In the genomic region with DNA sequence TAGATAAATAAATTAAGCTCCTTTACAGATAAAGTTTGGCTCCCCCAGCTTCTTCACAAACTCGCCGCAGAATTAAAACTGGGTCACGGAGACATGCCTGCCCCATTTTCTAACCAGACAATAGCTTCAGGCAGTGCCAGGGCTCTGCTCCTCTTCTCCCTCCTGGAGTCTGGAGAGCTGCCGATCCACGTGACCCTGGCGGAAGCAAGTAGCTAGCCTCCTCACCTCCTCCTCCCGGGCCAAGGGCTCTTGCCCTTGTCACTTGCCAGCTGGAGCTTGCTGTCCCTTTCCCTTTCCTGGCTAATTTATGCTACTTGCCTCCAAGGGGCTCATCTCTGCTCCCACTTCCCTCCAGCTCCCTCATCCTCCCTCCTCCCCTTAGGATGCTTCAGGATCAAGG, we compare ENCODE assay signal across 15 mouse cellular contexts.
A peak's percentile ranks its signal among the peaks of the same experiment; 100 is the strongest.
DNase-seq lines count a peak whose midpoint lies in the region; ATAC-seq lines count a peak whose summit lies in the region.
"Had no signal": no experiment of that assay in that cellular context is flagged by ENCODE, and none has a peak within 500 bp of the region (broad histone marks: within the 10 kb centered on the region; RNA-seq: fewer than 3 reads in every experiment).

No protein-coding gene starts in this region.

- no peaks in the 10 kb centered on the region for H3K27me3 ChIP-seq in intestine, embryonic 15.5 days (replicated peaks)
- H3K27me3 ChIP-seq: forebrain, embryonic 12.5 days; neural tube, embryonic 15.5 days had no signal

- 84% methylated on average over 7 of the region's 7 CpGs for WGBS in intestine, embryonic 15.5 days

- H3K36me3 ChIP-seq in intestine, embryonic 15.5 days: no peaks in the 10 kb centered on the region
- H3K36me3 ChIP-seq: forebrain, embryonic 12.5 days; neural tube, embryonic 15.5 days had no signal

- no peaks in the 10 kb centered on the region for H3K4me1 ChIP-seq in intestine, embryonic 15.5 days (replicated peaks)
- H3K4me1 ChIP-seq: forebrain, embryonic 12.5 days; neural tube, embryonic 15.5 days had no signal

- no peak overlapping the region for H3K27ac ChIP-seq in intestine, embryonic 15.5 days
- H3K27ac ChIP-seq: forebrain, embryonic 12.5 days; heart, adult 2 months; hindbrain, postnatal 0 days; neural tube, embryonic 15.5 days had no signal

- H3K9me3 ChIP-seq in intestine, embryonic 15.5 days: 0 out of 2 replicates have a peak, but pooled peaks cover 5% of the 10 kb centered on the region

- H3K4me2 ChIP-seq in intestine, embryonic 15.5 days (replicated peaks): no peak overlapping the region
- H3K4me2 ChIP-seq: forebrain, embryonic 12.5 days; lung, embryonic 14.5 days; neural tube, embryonic 15.5 days had no signal

- H3K4me3 ChIP-seq in intestine, embryonic 15.5 days (replicated peaks): no peak overlapping the region
- H3K4me3 ChIP-seq: forebrain, embryonic 12.5 days; heart, adult 2 months; neural tube, embryonic 15.5 days had no signal

- peak; percentile 10 to 33 for DNase-seq in adrenal gland, adult (ENCODE audit: inconsistent age in 2 of 2, low spot score in 1 of 2)
- no peak for DNase-seq in adrenal gland, postnatal 14 days
- peak; percentile 21 for DNase-seq in ovary, adult 18-20 months (ENCODE audit: low spot score)
- no peak for DNase-seq in ovary, postnatal 14 days (ENCODE audit: low spot score)
- DNase-seq in kidney, adult 9 months: peak; percentile 43
- DNase-seq in natural killer cell, adult 2 months (ENCODE audit: low spot score in 2 of 2): no peak
- DNase-seq: heart, adult 2 months; heart, postnatal 14 days; lung, embryonic 14.5 days; right cerebral cortex, postnatal 4 days had no signal

- ATAC-seq in monocyte, adult 5-6 weeks (replicated peaks; ENCODE audit: insufficient number of reproducible peaks, low FRiP score, low TSS enrichment, poor library complexity, severe bottlenecking): no peak
- ATAC-seq in intestine, embryonic 15.5 days: no peak
- ATAC-seq: hindbrain, postnatal 0 days had no signal

- no peak overlapping the region for H3K9ac ChIP-seq in intestine, embryonic 15.5 days
- H3K9ac ChIP-seq: forebrain, embryonic 12.5 days; lung, embryonic 14.5 days; neural tube, embryonic 15.5 days had no signal

Comparison
In these comparisons a context has a peak if more than half of its experiments do, and no peak if none do; other contexts are left out.
1. DNase-seq: peak in adrenal gland, adult (2 of 2), ovary, adult 18-20 months (single experiment) and kidney, adult 9 months (single experiment); none in adrenal gland, postnatal 14 days (single experiment), ovary, postnatal 14 days (single experiment) and natural killer cell, adult 2 months (0 of 2).